Mouse (Mus musculus): ENCODE measurements around the gene Lyz2.
"Not testable (repeated sequence)": the region's sequence is repeated elsewhere in the genome, so short reads cannot be mapped to it uniquely, and the experiment has no call there.

DNA sequence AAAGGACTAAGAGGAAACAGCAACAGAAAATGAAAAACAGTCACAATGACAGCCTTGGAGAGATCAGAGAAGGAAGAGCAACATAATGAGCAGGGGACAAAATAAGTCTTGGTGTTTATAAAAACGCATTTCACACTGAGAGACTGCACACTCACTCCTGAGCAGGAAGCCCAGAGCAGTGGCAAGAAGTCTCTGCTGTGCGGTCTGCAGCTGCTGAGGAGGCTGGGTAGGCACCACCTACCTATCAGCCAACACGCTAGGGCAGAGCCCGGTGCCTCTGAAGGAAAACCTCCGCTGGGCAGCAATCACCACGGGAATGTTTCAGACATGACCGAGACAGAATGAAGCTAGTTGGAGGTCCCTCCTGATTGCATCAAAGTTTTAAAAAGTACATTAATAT lies 7.5 kb downstream of the Lyz2 start:
- TF ChIP-seq HCFC1 (IDR thresholded peaks at IDR 0.05; ENCODE audit: borderline replicate concordance, insufficient read depth, low read length); MAFK (IDR thresholded peaks at IDR 0.05; ENCODE audit: insufficient read depth, low read depth, low read length): not testable (repeated sequence)
